Mouse (Mus musculus) kidney, embryonic 15.5 days (tissue): ENCODE data around the gene Ugt1a5. TPM values are rescaled to one million over a fixed set of nuclear protein-coding genes. Genes with fewer than 3 reads are reported as not detected.

Experiments used
- ATAC-seq: fragments of 200-750 bp; cut with Nextera tagmentation; replicated peaks from 2 replicates; pipeline ENCODE4 v1.8.0; 2017; ENCODE audit warnings: moderate TSS enrichment; ENCODE audit not compliant: low FRiP score
- H3K27ac ChIP-seq: fragments of 300-500 bp; sonication (generic); 2 replicates; pipeline ENCODE4 v1.5.1; 2015; ENCODE audit warnings: mild to moderate bottlenecking, inconsistent platforms
- H3K27me3 ChIP-seq: fragments of 300-500 bp; sonication (generic); 2 replicates; pipeline ENCODE4 v1.6.1; 2015; ENCODE audit warnings: inconsistent platforms
- H3K36me3 ChIP-seq: fragments of 300-500 bp; sonication (generic); 2 replicates; pipeline ENCODE4 v1.6.1; 2015; ENCODE audit warnings: inconsistent platforms
- H3K4me1 ChIP-seq: fragments of 300-500 bp; sonication (generic); 2 replicates; pipeline ENCODE4 v1.6.1; 2015; ENCODE audit warnings: inconsistent platforms
- H3K4me2 ChIP-seq: fragments of 300-500 bp; sonication (generic); 2 replicates; pipeline ENCODE4 v1.6.1; 2015; ENCODE audit warnings: moderate library complexity, mild to moderate bottlenecking, inconsistent platforms
- H3K4me3 ChIP-seq: fragments of 300-500 bp; sonication (generic); replicated peaks from 2 replicates; pipeline ENCODE4 v1.5.1; 2015; ENCODE audit warnings: mild to moderate bottlenecking, inconsistent platforms
- H3K9ac ChIP-seq: fragments of 300-500 bp; sonication (generic); 2 replicates; pipeline ENCODE4 v1.6.1; 2015; ENCODE audit warnings: mild to moderate bottlenecking, inconsistent platforms
- H3K9me3 ChIP-seq: fragments of 300-500 bp; sonication (generic); replicated peaks from 2 replicates; pipeline ENCODE4 v1.6.1; 2016; ENCODE audit warnings: inconsistent platforms
- WGBS: fragments of 180-500 bp; shearing (Covaris S2); methylation state at CpG from one replicate; pipeline ENCODE4 v1.1.7; 2015; ENCODE audit warnings: mixed read lengths; 5-methylcytosine and 5-hydroxymethylcytosine counted together
- polyA plus RNA-seq: library from polyadenylated mRNA; unstranded; fragments of >200 nt; fragmentation: Nextera tagmentation; extraction: Ambion mirVana; gene quantifications from 2 replicates; pipeline ENCODE4 v1.2.1, GENCODE M21; 2015

Ugt1a5 gene
- polyA plus RNA-seq, 1 experiment from 2014 or later: not detected

DNA sequence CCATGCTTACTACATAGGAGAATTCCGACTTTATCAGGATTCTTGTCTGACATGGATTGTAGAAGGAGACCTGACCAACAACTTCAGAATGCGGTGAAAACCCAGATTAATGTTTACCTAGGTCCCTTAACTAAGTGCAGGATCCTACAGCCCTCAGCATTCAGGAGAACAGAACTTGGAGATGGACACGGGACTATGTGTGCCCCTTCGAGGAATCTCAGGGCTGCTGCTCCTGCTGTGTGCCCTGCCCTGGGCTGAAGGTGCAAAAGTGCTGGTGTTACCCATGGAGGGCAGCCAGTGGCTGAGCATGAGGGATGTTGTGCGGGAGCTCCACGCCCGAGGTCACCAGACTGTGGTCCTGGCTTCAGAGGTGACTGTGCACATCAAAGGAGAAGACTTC, 34.6 kb downstream of the Ugt1a5 start, which contains the start of gene Ugt1a2:
TSS of gene Ugt1a2 (plus strand) at position 146 of the 400 bp plus-strand sequence.
- Histone ChIP-seq H3K9me3 (no peaks in the 10 kb centered on the region), H3K36me3 (no peaks in the 10 kb centered on the region), H3K27ac (peak within 1 kb of the TSS; percentile 76), H3K27me3 (no peaks in the 10 kb centered on the region), H3K9ac (no peak within 1 kb of the TSS), H3K4me1 (peaks cover 9% of the 10 kb centered on the region; the same call in 1 of the 2 replicates), H3K4me2 (no peak within 1 kb of the TSS), H3K4me3 (no peak within 1 kb of the TSS)
- WGBS: 66% methylated on average over 7 of the region's 7 CpGs
- peak; percentile 64; the same call in 1 of the 2 replicates for ATAC-seq

DNA sequence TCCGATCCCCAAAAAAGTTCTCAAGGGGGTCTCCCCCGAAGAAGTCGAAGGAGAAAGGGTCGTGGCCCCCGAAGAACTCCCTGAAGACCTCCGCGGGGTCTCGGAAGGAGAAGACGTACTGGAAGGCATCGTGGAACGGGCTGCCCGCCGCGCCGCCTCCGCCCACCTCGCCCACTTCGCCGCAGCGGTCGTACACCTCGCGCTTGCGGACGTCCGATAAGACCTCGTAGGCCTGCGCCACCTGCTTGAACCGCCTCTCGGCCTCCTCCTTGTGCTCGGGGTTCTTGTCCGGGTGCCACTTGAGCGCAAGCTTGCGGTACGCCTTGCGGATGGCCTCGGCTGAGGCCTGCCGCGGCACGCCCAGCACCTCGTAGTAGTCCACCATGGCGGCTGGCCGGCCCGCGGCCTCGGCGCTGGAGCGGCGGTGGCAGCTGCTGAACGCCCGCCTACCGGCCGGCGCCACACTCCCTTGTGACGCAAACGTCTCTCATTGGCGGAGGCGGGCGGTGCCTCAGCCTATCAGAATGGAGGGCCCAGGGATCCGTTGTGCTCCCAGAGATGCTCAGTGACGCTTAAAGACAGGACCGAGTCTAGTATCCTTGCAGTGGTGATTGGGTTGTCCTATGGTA, 39.6 kb downstream of the Ugt1a5 start, which contains the start of gene Dnajb3:
TSS of gene Dnajb3 (minus strand) at position 489 of the 629 bp plus-strand sequence.
- Histone ChIP-seq H3K4me1 (peaks cover 12% of the 10 kb centered on the region; the same call in 1 of the 2 replicates), H3K9me3 (no peaks in the 10 kb centered on the region), H3K27me3 (no peaks in the 10 kb centered on the region), H3K27ac (no peak within 1 kb of the TSS), H3K4me3 (peak within 1 kb of the TSS; percentile 50), H3K4me2 (peak within 1 kb of the TSS; percentile 80), H3K9ac (peak within 1 kb of the TSS; percentile 48), H3K36me3 (no peaks in the 10 kb centered on the region)
- 6% methylated on average over 62 of the region's 62 CpGs for WGBS
- ATAC-seq: peak; percentile 98

DNA sequence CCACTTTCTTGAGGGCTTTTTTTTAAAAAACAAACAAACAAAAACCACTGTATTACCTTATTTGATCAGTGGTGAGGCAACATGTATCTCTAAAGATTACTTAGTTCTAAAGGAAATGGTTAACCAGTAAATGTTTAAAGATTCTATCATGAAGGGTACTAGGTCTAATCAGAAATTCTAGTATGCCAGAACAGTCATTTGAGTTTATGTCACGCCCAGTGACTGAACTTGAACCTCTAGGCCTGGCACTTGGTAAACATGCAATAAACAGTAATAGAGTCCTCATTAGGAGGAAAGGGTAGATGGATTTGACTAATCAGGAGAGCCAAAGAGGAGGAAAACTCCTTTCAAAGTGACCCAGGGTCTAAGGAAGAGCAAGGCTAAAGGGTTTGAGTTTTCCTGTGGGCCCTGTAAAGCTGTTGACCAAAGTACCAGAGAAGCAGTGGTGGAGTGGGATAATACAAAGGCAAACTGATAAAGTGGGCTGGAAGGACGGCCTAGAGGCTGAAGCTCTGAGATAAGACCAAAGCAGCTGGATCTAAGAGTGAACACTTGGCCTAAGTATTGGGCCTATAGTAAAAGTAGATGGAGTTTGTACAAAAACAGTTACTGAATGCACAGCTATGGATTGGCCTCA, 41.1 kb downstream of the Ugt1a5 start:
- Histone ChIP-seq H3K4me3 (no peak overlapping the region), H3K9ac (no peak overlapping the region), H3K9me3 (peaks cover 7% of the 10 kb centered on the region), H3K36me3 (no peaks in the 10 kb centered on the region), H3K4me1 (peaks cover 12% of the 10 kb centered on the region; the same call in 1 of the 2 replicates), H3K27ac (no peak overlapping the region), H3K4me2 (no peak overlapping the region), H3K27me3 (no peaks in the 10 kb centered on the region)
- no peak for ATAC-seq
- WGBS: 90% methylated on average over 2 of the region's 2 CpGs

DNA sequence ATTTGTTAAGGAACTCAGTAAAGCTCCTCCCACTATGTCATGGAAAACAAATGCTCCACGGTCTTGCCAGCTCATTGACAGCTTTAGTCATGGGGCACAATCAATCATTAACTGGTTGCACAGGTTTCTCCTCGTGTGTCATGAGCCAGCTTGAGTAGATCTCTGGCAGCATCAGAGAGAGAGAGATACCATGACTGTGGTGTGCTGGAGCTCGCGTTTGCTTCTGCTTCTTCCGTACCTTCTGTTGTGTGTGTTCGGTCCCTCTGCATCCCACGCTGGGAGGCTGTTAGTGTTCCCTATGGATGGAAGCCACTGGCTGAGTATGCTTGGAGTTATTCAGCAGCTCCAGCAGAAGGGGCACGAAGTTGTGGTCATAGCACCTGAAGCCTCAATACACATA, 46.0 kb downstream of the Ugt1a5 start, which contains the start of gene Ugt1a1:
TSS of gene Ugt1a1 (plus strand) at position 148 of the 400 bp plus-strand sequence.
- peak; percentile 34; the same call in 1 of the 2 replicates for ATAC-seq
- Histone ChIP-seq H3K27me3 (no peaks in the 10 kb centered on the region), H3K36me3 (no peaks in the 10 kb centered on the region), H3K9me3 (peaks cover 50% of the 10 kb centered on the region), H3K4me3 (no peak within 1 kb of the TSS), H3K27ac (no peak within 1 kb of the TSS), H3K4me2 (no peak within 1 kb of the TSS), H3K4me1 (no peaks in the 10 kb centered on the region), H3K9ac (no peak within 1 kb of the TSS)
- 69% methylated on average over 8 of the region's 8 CpGs for WGBS

DNA sequence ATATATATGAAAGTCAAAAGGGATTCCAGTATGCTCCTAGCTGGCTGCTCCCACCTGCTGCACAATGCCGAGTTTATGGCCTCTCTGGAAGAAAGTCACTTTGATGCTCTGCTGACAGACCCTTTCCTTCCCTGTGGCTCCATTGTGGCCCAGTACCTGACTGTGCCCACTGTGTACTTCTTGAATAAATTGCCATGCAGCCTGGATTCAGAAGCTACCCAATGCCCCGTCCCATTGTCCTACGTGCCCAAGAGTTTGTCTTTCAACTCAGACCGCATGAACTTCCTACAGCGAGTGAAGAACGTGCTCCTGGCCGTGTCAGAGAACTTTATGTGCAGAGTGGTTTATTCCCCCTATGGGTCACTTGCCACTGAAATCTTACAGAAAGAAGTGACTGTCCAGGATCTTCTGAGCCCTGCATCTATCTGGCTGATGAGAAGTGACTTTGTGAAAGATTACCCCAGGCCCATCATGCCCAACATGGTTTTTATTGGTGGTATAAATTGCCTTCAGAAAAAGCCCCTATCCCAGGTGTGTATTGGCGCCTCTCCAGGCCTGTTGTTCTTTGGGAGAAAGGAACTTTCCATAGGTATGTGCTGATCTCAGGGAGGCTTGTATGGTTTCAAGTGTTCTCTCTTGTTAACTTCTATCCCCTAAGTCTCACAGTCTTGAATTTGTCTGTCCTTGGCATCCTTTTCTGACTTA, 46.7 kb downstream of the Ugt1a5 start:
- no peak overlapping the region for H3K9ac ChIP-seq
- WGBS: 61% methylated on average over 8 of the region's 8 CpGs
- H3K27ac ChIP-seq: no peak overlapping the region
- no peaks in the 10 kb centered on the region for H3K36me3 ChIP-seq
- peak; percentile 19; the same call in 1 of the 2 replicates for ATAC-seq
- no peak overlapping the region for H3K4me2 ChIP-seq
- H3K27me3 ChIP-seq: no peaks in the 10 kb centered on the region
- H3K4me1 ChIP-seq: no peaks in the 10 kb centered on the region
- H3K9me3 ChIP-seq: peaks cover 57% of the 10 kb centered on the region
- no peak overlapping the region for H3K4me3 ChIP-seq

DNA sequence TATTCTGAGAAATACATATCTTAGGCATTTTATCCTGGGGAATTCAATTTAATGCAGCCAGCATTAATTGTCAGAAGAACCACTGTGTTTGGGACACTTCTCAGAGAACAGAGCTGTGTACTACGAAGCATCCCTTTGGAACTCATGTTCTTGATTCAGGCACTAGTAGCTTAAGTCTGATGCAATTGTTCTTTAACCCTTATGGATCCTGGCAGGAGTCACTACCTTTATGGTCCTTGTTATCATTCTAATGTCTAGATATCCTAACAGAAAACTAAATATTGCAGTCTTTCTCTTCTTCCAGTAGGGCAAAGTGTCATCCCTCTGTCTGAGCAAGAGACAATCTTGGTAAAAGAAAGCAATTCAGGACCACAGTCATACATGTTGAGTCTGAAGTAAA, 47.2 kb downstream of the Ugt1a5 start:
- Histone ChIP-seq H3K36me3 (no peaks in the 10 kb centered on the region), H3K9ac (no peak overlapping the region), H3K4me1 (no peaks in the 10 kb centered on the region), H3K9me3 (peaks cover 59% of the 10 kb centered on the region), H3K27me3 (no peaks in the 10 kb centered on the region), H3K27ac (no peak overlapping the region), H3K4me3 (no peak overlapping the region), H3K4me2 (no peak overlapping the region)
- ATAC-seq: no peak
- WGBS: 81% methylated on average over 1 of the region's 1 CpGs

DNA sequence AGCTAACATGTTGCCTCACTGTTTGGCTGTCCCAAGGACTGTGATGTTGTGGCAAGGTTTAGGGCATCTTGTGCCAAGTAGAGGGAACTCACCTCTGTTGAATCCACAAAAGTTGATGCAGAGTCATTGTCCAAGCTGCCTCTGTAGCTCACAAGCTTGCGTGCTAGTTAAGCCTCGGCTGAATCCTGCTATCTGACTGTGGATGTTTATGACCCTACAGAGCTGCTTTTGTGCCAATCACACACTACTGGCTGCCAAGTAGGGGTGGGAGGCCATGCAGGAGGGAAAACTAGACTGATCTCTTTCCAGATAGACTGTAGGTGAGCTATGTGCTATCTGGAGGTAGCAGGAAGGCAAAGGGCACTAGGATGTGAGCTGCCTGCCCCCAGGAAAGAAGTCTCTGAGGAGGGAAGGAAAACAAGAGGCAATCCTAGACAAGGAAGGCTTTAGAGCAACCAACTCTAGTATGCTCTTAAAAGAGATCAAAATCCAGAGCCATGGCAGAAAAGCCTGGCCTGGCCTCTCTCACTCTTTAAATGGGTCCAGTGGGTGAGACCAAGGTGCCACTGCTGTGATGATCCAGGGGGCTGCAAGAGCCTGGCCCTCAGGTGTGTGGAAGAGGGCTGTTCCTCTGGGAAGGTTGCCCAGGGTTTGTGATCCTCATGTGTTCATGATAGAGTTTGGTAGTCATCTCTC, 48.1 kb downstream of the Ugt1a5 start:
- no peak for ATAC-seq
- Histone ChIP-seq H3K27me3 (no peaks in the 10 kb centered on the region), H3K4me2 (no peak overlapping the region), H3K27ac (no peak overlapping the region), H3K9ac (no peak overlapping the region), H3K36me3 (no peaks in the 10 kb centered on the region), H3K4me3 (no peak overlapping the region), H3K4me1 (no peaks in the 10 kb centered on the region), H3K9me3 (peaks cover 59% of the 10 kb centered on the region)
- 76% methylated on average over 2 of the region's 2 CpGs for WGBS

DNA sequence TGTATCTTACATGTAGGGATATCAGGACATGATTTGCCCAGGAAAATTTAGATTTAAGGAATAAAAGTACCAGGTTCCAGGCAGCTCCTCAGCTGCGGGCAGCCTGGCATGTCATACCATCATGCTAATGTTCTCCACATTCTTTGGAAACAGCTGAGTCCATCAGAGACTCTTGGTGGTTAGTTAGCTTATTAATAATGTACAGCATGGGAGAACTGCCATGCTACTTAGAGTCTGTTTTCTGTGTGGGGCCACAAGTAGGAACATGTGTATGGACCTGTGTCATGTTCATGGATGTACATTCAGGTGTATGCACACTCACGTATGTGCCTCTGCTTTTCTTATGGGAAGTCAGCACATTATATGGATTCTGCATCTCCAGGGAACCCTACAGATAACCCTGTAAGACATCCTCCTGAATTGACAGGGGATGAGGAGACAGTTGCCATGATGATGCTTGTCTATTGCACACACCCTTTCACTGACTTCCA, 48.7 kb downstream of the Ugt1a5 start:
- H3K4me3 ChIP-seq: no peak overlapping the region
- no peaks in the 10 kb centered on the region for H3K4me1 ChIP-seq
- no peaks in the 10 kb centered on the region for H3K36me3 ChIP-seq
- H3K9me3 ChIP-seq: peaks cover 59% of the 10 kb centered on the region
- H3K9ac ChIP-seq: no peak overlapping the region
- H3K27ac ChIP-seq: no peak overlapping the region
- 79% methylated on average over 2 of the region's 2 CpGs for WGBS
- no peak for ATAC-seq
- H3K27me3 ChIP-seq: no peaks in the 10 kb centered on the region
- no peak overlapping the region for H3K4me2 ChIP-seq

DNA sequence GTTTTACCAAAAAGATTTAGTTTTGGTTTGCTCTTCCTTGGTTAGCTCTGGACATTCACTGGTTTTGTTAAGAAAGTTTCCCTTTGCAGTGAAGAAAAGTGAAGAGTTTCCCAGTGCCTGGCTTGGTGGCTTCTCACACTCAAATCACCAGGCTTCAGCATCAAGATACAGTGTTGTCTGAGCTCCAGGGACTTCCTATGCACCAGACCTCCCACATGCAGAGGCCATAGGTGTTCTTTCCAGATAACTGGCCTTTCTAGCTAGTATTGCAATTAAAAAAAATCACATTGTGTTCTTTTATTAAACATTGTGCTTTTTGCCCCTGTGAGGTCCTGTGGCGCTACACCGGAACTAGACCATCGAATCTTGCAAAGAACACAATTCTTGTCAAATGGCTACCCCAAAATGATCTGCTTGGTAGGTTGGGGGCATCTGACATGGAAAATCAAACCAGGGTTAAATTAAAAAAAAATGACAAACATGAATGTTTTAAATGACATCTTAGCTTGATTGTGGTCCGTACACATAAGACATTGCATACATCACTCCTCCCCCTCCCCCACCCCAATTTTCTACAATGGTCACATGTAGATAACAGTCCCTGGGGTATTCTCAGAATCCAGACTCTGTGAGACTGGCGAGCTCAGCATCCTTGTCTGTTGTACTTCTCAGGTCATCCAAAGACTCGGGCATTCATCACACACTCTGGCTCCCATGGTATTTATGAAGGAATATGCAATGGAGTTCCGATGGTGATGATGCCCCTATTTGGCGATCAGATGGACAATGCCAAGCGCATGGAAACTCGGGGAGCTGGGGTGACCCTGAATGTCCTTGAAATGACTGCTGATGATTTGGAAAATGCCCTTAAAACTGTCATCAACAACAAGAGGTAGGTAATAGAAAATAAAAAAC, 49.9 kb downstream of the Ugt1a5 start:
- Histone ChIP-seq H3K4me3 (no peak overlapping the region), H3K4me1 (no peaks in the 10 kb centered on the region), H3K9ac (no peak overlapping the region), H3K27ac (no peak overlapping the region), H3K9me3 (peaks cover 59% of the 10 kb centered on the region), H3K4me2 (no peak overlapping the region), H3K27me3 (no peaks in the 10 kb centered on the region), H3K36me3 (no peaks in the 10 kb centered on the region)
- 73% methylated on average over 10 of the region's 10 CpGs for WGBS
- 0 out of 2 replicates have a peak, but pooled peaks have one; percentile 2 for ATAC-seq

DNA sequence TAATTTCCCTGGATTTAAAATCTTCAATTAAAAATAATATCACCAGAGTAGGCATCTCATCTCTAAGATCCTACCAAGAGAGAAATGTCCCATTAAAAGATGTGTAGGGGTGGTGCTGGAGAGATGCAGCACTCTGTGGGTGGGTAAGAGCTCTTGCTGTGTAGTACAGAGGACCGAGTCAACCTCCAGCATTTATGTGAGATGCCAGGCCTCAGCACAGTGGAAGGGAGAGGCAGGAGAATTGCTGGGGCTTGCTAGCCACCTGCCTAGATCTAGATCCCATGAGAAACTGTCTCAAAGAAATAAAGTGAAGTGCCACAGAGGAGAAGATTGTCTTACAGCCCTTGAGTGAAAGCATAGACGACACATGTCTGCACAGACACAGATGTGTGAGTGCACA, 50.7 kb downstream of the Ugt1a5 start:
- no peak overlapping the region for H3K4me2 ChIP-seq
- H3K27me3 ChIP-seq: no peaks in the 10 kb centered on the region
- no peak overlapping the region for H3K9ac ChIP-seq
- H3K4me1 ChIP-seq: no peaks in the 10 kb centered on the region
- no peak overlapping the region for H3K4me3 ChIP-seq
- no peak for ATAC-seq
- 58% methylated on average over 2 of the region's 2 CpGs for WGBS
- peaks cover 56% of the 10 kb centered on the region for H3K9me3 ChIP-seq
- H3K36me3 ChIP-seq: no peaks in the 10 kb centered on the region
- H3K27ac ChIP-seq: no peak overlapping the region

DNA sequence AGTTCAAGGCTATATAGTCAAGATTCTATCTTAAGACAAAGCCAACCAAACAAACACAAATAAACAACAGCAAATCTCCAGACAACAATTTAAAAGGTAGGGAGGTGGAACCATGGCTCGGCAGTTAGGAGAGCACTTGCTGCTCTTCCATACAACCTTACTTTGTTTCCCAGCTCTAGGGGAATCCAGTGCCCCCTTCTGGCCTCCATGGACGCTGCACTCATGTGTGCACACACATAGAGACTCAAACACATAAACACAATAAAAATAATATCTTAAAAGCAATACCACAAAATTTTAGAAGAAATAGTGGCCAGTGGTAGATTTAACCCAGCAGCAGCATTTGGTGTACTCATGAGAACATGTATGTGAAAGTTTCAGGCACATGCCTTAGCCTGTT, 51.3 kb downstream of the Ugt1a5 start:
- Histone ChIP-seq H3K9me3 (peaks cover 50% of the 10 kb centered on the region), H3K27me3 (no peaks in the 10 kb centered on the region), H3K9ac (no peak overlapping the region), H3K36me3 (no peaks in the 10 kb centered on the region), H3K4me3 (no peak overlapping the region), H3K4me2 (no peak overlapping the region), H3K4me1 (no peaks in the 10 kb centered on the region), H3K27ac (no peak overlapping the region)
- no peak for ATAC-seq
- 64% methylated on average over 2 of the region's 2 CpGs for WGBS
